Mouse (Mus musculus) layer of hippocampus, adult 8-10 months (tissue): Measurements from ENCODE around the gene Rplp0. TPM values are rescaled to one million over a fixed set of nuclear protein-coding genes. Genes with fewer than 3 reads are reported as not detected.

ENCODE experiments used
- DNase-seq, 2 experiments: peaks; one replicate each; pipeline ENCODE4 v3.0.0; 2022; ENCODE audit warnings: low spot score in 2 of 2
- total RNA-seq, 4 experiments: library from RNA; stranded (reverse); gene quantifications; 2 replicates each; pipeline ENCODE4 v1.2.4; 2022

The Rplp0 gene
- total RNA-seq, 4 experiments from 2014 or later = 188 to 289 (median 230) TPM

DNA sequence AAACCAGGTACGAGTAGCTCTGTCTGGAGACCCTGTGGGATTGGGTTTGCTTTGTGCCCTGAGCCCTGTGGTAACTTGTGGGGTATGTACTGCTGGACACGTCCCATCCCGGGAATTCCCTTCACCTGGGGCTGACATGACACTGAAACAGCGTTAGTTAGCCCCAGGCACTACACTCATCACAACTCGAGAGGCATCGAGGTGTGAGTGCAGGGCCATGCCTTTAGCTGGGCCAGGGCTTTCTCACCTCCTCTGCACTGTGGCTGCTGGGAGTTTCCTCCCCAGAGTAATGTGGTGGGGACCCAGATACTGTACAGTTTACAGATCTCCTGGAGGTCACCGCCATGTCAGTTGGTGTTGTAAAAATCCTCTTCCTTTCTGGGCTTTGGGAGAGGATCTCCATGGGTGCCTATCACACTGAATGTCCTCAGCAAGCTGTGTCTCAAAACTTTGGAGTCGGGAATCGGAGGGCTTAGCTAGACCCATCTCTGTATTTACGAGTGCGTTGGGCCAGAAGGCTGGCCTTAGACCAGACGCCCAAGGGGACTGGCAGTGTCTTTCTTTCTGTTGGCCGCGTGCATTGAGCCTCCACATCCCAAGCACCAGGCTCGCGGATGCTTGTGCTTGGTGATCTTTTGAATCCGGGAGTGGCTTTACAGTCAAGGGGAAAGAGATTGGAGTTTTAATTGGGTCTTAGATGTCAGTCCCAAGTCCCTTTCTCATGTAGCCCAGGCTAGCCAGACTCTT lies 32.6 kb upstream of the Rplp0 start:
- no peak for DNase-seq

DNA sequence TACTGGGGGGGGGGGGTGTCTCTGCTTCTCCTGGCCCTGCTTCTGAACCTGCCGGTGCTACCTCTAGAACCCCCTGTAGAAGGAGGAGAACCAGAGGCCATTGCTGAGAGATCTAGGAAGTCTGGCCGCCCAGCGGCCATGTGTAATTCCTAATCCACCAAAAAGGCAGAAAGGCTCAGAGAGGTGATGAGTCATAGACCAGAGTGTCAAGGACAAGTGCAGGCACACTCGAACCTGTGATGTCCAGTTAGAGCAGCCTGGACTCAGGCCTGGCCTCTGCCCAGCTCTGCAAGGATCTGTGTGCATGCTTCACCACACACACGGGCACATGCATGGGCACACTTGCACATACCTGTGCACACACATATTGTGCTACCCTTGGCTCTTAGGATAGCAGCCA lies 31.1 kb upstream of the Rplp0 start:
- no peak for DNase-seq

DNA sequence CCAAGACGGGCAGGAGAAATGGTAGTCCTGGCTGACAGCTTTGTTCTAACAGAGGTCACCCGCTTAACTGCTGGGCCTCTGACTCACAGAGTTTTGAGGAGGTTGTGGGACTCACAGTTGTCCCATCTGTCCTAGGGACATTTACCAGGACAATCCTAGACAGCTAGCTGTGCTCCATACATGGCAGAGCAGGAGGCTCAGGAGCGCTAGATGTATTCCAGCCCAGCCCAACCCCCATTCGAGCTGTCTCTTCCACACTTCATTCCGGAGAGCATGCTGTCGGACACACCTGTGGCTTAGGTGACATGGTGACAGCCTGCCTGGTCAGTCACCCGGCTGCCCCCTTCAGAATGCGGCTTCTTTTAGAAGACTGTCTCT lies 29.9 kb upstream of the Rplp0 start:
- no peak for DNase-seq

DNA sequence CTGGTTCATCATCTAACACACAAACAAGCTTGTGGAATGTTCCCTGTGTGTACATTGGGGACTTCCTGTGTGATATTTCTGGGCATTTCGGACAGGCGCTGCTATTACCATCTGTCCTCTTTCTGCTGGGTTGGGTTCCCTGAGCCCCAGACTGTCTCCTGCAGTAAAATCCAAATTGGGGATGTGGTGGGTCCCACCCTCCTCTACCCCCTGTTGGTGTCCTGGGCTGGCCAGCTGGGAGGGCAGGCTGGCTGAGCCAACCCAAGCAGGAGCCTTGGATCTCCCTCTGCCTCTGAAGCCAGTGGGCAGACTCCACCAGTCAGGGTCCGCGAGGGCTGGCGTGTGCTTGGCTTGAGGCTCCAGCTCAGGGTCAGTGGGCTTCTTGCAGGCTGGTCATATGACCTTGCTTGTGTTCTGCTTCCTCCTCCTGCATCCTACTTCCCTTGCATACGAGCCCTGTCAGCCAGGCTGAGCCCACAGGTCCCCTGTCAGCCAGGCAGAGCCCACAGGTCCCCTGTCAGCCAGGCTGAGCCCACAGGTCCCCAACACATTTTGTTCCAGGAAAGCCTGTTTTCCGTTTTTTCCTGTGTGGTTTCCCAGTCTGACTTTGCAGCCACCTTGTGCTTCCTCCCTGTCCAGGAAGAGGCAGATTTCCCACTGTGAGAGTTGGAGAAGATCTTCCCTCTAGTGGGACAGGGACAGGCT lies 29.4 kb upstream of the Rplp0 start:
- DNase-seq = no peak

DNA sequence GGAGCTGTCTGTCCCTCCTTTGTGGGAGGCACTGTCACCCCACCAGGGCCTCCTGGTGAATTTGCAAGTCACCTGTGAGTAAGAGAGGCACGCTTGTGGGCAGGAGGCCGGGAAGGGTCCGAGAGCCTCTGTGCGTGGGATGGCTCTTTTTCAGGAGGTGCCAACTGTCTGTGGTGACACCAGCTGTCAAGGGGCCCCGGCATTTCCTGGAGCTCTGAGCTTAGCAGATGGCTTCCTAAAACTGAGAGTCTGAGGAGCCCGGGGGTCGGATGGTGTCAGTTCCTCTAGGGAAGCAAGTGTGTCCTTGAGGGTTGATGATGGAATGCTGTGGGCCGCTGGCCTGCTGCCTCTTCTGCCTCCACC lies 28.8 kb upstream of the Rplp0 start:
- DNase-seq = no peak

DNA sequence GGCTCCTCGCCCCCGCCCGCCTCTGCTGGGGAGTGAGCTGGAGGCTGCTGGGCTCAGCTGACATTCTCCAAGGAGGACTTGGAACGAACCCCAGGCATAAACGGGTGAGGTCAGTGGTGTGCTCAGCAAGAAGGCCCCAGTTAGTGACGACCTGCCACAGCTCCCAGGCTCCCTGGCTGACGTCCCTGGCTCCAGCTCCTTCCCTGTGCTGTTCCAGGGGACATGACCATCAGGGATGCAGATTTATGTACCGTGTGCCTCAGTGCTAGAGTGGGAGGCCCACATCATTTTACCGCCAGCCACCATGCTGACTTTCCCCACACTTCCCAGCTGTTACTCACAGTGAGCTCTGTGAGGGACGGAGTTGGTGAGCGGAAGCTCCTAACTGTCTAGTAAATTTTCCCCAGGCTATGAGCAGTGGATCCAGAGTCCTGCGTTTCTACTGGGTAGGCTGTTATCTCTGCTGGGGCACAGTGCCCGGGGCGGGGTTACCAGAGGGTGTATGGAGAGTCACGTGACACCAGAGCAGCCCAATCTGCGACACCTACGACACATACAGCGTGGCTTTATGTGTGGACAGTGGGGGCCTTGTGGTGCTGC lies 27.5 kb upstream of the Rplp0 start:
- DNase-seq = peak; percentile 65

DNA sequence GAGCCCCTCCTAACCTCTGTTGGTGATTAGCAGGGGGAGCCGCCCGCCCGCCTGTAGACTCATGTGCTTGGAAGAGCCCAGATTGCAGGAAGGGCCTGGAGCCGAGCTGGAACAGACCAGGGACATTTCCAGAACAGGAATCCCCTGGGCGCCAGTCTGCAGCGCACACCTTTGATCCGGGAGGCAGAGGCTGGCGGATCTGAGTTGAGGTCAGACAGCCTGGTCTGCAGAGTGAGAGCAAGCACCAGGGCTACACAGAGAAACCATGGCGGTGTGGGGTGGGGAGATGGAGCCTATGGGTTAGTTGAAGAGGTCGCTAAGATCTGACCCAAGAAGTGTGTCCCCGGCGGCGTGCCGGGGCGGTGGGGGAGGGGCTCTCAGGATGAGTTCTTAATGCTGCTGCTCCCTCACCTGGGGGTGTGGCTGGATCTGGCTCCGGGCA lies 25.0 kb upstream of the Rplp0 start:
- DNase-seq = no peak

DNA sequence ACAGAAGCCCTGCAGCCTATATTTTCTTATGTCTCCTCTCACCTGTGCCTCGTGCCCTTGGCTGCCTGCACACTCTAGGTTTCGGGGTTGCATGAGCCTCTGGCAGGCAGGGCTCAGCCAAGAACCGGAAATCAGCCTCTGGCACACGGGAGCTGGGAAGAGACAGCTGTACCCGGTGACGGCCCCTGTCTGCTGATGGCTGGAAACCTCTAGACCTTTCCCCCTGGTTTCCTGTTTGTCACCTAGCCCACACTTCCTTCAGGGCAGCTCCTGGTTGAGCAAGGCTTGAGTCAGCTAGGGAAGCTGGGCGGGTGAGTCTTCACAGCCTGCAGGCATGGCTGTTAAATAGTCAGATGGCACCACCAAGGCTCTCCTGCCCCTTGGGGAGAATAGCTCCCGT lies 24.4 kb upstream of the Rplp0 start:
- no peak for DNase-seq

DNA sequence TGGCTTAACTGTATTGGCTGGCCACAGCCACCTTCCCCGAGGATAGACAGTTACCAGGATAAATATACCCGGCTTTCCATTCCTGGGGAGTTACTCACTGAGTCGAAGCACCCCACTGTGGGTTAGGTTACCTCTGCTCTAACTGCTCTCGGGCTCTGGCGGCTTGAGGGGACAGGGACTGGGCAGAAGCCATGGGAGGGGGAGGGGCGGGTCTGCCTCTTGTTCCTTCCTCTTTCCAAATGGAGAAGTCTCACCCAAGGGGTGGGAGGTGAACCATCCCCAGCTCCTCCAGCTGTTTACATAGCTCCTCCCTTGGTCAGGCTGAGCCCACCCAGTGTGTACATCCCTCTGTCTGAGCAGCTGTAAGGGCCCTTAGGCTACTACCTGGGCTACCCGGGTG lies 23.6 kb upstream of the Rplp0 start:
- no peak for DNase-seq

DNA sequence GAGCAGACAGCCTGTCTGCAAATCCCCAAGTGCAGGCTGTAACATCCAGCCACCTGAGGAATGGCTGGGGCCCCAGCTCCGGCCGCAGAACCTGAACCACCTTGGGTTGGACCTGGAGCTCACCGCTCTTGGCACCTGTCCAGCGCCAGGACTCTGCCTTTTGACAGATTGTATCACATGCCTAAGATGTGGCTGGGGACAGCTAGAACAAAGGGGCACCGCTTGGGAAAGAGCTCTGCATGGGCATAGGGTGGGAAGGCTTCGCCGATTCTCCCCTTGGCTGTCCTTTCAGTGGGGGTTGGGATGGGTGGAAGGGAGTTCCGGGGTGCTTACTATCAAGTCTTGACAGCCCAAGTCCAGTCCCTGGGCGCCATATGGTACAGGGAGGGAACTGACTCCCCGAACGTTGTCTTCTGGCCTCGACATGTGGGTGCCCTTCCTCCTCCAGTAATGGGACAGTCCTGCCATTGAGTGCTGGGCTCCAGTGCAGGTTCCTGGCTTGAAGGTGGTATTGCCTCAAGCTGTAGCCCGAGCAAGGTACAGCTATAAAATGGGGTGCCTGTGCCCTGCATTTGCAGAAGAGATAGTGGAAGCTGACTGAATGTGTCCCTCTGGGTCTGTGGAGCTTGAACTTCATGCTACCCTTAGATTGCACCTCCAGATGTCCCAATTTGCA lies 21.1 kb upstream of the Rplp0 start:
- DNase-seq = no peak

DNA sequence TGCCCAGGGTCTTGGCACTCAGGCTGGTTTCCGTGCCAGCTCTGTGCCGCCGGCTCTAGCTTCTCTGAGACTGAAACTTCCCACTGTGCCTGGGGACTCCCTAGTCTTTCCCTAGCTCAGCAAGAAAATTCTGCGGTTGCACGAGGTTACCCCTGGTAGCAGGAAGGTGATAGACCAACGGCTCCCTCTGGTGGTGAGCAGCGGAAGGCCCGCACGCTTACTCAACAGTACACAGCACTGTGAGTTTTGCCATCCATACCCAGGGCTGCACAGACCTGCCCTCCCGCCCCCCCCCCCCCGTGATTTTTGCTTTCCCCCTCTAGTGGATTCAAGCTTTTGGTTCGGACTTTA lies 20.6 kb upstream of the Rplp0 start:
- peak; percentile 84 to 92 for DNase-seq

DNA sequence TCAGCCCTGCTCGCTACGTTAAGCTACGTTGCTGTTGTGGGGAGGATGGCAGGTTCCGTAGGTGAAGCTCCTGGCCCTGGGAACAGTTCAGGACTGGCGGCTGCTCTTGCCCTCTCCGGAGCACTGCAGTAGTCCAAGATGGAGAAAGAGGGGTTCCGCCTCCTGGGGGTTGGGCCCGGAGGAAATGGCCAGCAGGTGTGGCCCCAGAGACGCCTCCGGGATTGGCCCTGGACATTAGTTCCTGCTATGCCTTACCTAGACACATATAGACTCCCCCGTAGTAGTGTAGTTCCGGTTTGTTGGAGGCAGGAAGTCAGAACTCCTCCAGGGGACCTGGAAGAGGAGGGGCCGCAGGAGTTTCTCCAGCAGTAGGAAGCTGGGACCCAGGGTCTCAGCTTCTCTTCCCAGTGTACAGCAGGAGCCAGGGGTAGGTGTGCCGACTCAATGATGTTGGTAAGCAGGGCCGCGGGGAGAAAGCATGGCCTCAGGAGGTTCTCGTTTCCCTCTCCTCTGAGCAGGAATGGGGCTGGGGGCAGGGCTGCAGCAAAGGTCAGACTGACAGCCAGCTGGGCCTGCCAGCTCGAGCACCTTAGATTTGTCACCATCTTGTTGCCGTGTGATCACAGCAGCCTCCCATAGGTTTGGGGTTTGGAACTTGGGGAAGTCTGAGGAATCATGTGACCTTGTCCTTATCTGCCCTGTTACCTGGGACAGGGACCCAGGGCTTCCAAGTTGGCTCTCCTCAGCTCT lies 16.5 kb upstream of the Rplp0 start:
- DNase-seq = no peak

DNA sequence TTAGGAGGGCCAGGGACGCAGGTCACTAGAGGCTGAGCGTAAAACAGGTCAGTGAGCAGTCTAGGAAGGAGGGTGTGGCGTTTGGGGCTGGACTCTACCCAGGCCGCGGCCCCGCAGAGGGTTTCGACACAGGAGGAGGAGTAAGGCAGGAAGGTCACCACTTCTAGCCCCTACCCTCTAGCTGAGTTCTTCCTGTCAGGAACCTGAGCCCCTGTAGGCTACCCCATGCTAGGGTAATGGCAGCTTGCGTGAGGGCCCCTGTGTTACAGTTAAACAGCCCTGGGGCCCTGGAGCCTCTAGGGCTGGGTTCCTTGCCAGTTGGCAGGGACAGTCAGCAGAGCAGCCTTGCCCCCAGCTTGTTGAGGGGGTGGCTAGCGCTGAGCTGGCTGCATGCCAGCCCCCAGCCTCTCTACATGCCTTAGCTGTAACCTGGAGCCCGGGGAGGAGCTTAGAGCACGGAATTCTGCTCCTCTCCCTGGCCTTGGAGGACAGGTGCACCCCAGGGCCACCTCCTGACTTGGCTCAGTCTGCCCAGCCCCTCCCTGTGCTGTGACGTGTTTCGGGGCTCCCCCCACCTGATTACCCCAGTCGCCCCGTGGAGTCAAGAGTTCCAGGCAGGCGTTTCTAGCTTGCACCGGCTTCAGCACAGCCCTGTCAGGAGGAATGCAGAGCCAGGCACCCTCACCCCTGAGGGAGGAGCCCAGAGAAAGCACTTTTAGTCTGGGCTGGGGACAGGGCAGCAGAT lies 15.6 kb upstream of the Rplp0 start:
- DNase-seq = peak; percentile 74

DNA sequence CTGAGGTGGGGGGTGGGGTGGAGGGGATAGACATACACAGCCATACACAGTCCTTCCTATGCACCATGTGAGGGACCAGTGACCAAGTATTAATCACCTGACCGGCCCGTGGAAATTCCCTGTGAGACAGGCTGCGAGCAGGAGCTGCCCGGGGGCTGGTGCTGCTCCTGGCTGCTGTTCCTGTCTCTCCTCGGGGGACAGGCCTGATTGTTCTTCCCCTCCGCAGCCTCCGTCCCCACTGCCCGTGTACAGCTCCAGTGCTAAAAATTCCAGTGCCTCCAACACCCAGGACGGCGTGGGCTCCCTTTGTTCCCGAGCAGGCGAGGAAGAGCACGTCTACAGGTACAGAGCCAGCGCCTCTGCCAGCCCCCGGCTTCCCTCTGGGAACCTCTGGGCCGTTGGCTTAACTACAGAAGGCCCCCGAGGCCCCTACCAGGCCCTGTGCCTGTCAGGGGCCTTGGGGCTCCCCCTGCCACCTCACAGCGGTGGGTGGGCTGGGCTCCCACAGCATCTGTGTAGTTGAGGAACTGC lies 14.5 kb upstream of the Rplp0 start:
- DNase-seq = no peak

DNA sequence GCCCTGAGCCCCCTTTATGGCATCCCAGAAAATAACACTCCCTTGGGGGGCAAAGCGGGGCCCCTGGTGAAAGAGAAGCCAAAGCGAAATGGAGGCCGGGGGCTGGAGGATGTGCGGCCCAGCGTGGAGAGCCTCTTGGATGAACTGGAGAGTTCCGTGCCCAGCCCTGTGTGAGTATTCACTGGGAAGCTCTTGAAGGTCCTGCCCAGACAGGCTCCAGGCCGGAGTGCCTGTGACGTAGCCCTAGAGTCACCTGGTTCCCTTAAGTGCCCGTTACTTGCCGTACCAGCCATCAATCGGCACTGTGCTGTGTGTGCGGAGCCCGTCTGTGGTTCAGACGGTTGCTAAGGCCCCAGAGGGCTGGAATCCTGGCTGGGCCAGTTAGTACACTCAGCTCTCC lies 13.6 kb upstream of the Rplp0 start:
- no peak for DNase-seq

DNA sequence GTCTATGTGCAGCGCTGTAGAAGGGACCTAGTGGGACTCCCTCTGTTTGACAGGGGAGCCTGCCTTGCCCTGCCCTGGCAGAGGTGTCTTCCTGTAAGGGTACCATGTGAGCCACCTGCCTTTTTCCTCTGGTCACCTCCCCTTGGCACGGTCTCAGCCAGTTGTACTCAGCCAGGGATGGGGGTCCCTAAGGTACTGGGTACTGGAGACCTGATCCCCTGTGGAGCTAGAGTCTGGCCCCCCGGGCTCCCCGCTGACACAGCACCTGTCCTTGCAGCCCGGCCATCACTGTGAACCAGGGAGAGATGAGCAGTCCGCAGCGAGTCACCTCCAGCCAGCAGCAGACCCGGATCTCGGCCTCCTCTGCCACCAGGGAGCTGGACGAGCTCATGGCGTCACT lies 12.7 kb upstream of the Rplp0 start:
- no peak for DNase-seq

DNA sequence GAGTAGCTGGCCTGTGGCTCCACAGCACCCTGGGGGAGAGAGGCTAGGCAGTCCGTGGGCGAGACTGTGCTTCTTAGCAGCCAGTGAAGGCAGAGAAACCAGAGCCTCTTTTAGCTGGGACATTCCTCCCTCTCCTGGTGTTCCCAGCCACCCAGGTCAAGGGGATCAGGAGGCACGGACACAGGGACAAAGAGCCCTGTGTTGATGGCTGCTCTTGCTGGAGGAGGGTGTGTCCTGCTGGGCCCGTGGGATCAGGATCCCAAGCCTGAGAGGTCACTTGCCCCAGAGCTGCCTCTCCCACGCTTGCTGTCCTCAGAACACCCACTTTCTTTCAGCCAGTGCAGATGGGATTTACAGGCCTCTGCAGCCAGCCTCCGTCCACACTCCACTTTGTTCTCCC lies 12.3 kb upstream of the Rplp0 start:
- no peak for DNase-seq

DNA sequence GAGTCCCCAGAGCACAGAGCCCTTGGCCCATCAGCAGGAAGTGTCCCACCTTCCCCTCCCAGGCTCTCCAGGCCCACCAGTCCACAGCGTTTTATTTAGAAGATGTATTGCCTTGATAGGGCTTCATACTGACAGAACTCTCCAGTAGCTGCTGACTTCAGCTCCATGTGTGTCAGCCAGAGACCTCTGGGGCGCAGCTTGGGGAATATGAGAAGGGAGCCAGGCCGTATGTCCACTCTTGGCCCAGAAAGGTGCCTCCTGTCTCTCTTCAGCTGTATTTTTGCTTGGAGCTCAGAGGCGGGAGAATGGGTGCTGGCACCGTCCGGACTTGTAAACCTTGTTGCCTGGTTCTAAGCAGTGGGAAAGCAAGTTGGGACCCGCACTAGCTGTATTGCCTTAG lies 11.8 kb upstream of the Rplp0 start:
- no peak for DNase-seq

DNA sequence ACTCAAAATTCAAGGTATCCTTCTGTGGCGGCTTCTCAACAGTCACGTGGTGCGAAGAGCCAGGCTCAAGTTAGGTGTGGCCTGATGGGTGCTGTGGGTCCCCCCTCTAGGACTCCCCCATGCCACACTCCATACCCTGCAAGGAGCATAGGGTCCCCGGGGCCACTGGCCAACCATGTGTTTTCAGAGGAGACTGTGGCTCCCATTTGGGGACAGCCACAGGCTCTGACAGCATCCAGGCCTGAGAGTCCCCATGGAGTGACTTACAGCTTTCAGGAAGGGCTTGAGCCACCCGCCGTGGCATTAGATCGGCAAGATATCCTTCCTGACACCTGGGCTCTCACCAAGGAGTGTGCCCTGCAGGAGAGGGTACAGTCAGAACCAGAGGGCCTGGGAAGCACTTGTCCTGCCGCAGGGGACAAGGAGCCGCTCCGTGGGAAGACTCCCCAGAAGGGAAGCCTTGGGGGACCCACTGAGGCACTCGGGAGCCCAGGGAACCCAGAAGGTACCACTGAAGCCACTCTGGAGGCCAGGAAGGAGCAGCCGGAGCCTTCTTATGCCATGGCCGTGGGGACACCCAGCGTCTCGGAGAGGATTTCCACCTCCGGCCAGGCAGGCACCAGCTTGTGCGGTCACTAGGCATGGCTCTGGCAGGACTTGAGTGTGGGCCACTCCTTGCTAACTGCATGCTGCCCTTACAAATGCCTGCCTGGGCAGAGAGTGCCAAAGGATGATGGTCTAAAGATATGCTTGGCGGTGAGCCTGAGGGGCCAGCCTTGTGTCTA lies 10.6 kb upstream of the Rplp0 start:
- no peak for DNase-seq

DNA sequence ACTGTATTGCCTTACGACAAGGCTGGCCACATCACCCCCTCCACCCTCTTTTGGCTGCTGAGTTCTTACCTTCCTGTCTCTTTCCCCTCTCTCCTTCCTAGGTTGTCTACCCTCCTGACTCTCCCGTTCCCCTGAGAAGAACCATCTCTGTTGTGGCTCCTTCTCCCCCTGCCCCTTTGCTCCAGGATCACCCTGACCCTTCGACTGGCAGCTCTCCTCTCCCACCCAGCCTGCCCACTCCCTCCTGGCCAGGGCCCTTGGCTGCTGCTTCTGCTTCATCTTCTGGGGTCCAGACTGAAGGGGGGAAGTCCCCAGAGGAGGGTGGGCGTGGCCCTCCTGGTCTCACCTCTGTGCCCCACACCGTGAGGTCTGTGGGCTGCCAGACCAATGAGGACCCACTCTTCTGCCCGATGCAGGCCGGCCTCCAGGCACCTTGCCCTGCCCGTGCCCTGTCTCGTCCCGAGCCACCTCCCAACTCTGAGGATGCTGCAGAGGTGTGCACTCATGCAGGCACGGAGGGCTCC lies 8.7 kb upstream of the Rplp0 start:
- DNase-seq = no peak
